Mouse (Mus musculus) forebrain, embryonic 11.5 days (tissue): ENCODE data around the gene Gm49339. TPM values are rescaled to one million over a fixed set of nuclear protein-coding genes. Genes with fewer than 3 reads are reported as not detected.
"Not testable (repeated sequence)": the region's sequence is repeated elsewhere in the genome, so short reads cannot be mapped to it uniquely, and the experiment has no call there.

Source experiments
- ATAC-seq: fragments of 200-750 bp; cut with Nextera tagmentation; replicated peaks from 2 replicates; pipeline ENCODE4 v1.8.0; 2017; ENCODE audit warnings: moderate TSS enrichment; ENCODE audit not compliant: low FRiP score
- DNase-seq: peaks from one replicate; pipeline ENCODE4 v3.0.0-alpha.2; 2017; ENCODE audit warnings: low spot score
- H3K27ac ChIP-seq: fragments of 300-500 bp; sonication (generic); 2 replicates; pipeline ENCODE4 v1.5.1; 2014; ENCODE audit warnings: low read depth, low read length
- H3K27me3 ChIP-seq: fragments of 300-500 bp; sonication (generic); 2 replicates; pipeline ENCODE4 v1.6.1; 2014; ENCODE audit warnings: mild to moderate bottlenecking, low read length, mixed read lengths; ENCODE audit not compliant: control insufficient read depth, insufficient read depth
- H3K36me3 ChIP-seq: fragments of 300-500 bp; sonication (generic); 2 replicates; pipeline ENCODE4 v1.6.1; 2014; ENCODE audit warnings: mild to moderate bottlenecking, low read length, moderate library complexity, mixed read lengths; ENCODE audit not compliant: control insufficient read depth, insufficient read depth
- H3K4me1 ChIP-seq: fragments of 300-500 bp; sonication (generic); replicated peaks from 2 replicates; pipeline ENCODE4 v1.6.1; 2014; ENCODE audit warnings: low read length, mixed read lengths; ENCODE audit not compliant: control insufficient read depth, insufficient read depth
- H3K4me2 ChIP-seq: fragments of 300-500 bp; sonication (generic); 2 replicates; pipeline ENCODE4 v1.6.1; 2014; ENCODE audit warnings: low read depth, mild to moderate bottlenecking, low read length, moderate library complexity, mixed read lengths; ENCODE audit not compliant: severe bottlenecking
- H3K4me3 ChIP-seq: fragments of 300-500 bp; sonication (generic); 2 replicates; pipeline ENCODE4 v1.5.1; 2014; ENCODE audit warnings: low read depth, low read length
- H3K9ac ChIP-seq: fragments of 300-500 bp; sonication (generic); 2 replicates; pipeline ENCODE4 v1.6.1; 2014; ENCODE audit warnings: low read length
- H3K9me3 ChIP-seq: fragments of 300-500 bp; sonication (generic); 2 replicates; pipeline ENCODE4 v1.6.1; 2016; ENCODE audit warnings: low read length, mixed read lengths; ENCODE audit not compliant: control insufficient read depth
- WGBS: fragments of 180-500 bp; shearing (Covaris S2); extraction: QIAGEN DNeasy Blood & Tissue Kit; methylation state at CpG from one replicate; pipeline ENCODE4 v1.1.7; 2014; 5-methylcytosine and 5-hydroxymethylcytosine counted together
- polyA plus RNA-seq: library from polyadenylated mRNA; unstranded; fragments of >200 nt; fragmentation: Nextera tagmentation; extraction: Ambion mirVana; gene quantifications from 2 replicates; pipeline ENCODE4 v1.2.1, GENCODE M21; 2014

Gm49339 gene
- polyA plus RNA-seq: not detected in 2 replicates

DNA sequence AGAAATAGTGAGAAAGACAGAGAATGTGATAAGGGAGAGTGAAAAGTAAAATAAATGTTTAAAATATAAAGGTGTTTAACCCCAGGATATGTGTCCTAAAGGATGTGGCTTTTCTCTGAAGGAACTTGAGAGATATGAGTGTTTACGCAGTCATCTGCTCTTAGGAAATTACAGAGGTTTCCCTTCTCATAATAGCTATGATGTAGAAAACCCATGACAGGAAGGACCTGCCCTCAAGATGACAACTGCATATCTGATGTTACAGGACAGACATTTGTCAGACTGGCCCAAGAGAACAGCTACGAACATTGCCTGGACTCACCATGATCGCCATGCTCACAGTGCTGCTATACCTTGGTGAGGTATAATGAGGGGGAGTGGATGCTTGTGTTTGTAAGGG, at the start of gene Gm49339, which contains the start of gene Lilr4b:
Gm49339 (plus strand) TSS at position 216 of the 400 bp plus-strand sequence.
Lilr4b (plus strand) TSS at position 236 of the 400 bp plus-strand sequence.
- not testable (repeated sequence) for H3K9me3 ChIP-seq, H3K36me3 ChIP-seq, ATAC-seq, H3K27me3 ChIP-seq, H3K4me3 ChIP-seq, H3K4me2 ChIP-seq, H3K27ac ChIP-seq, H3K4me1 ChIP-seq, H3K9ac ChIP-seq, DNase-seq
- 91% methylated on average over 1 of the region's 3 CpGs for whole genome bisulfite sequencing

DNA sequence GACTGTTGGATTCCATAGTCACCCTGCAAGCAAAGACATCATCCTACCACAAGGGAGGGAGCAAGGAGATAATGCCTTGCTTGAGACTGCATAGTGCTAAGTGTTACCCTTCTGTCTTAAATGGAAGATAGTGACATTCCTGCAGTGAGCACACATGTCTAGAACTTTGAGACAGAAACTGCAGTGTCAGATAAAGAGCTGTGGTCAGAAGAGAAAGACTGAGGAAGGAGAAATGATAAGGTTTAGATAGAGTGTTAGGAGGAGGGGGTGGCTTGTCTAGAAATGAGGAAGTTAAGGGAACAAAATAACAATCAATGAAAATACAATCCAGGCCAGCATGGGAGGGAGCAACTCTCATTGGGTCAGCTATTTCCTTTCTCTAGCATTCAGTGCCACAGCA, 47.5 kb upstream of the Gm49339 start:
- H3K4me3 ChIP-seq: no peak overlapping the region
- no peaks in the 10 kb centered on the region for H3K4me1 ChIP-seq
- H3K9me3 ChIP-seq: no peaks in the 10 kb centered on the region
- ATAC-seq (no peak), DNase-seq (no peak)
- H3K27ac ChIP-seq: no peak overlapping the region
- H3K4me2 ChIP-seq: no peak overlapping the region
- no peaks in the 10 kb centered on the region for H3K27me3 ChIP-seq
- no peak overlapping the region for H3K9ac ChIP-seq
- no peaks in the 10 kb centered on the region for H3K36me3 ChIP-seq

DNA sequence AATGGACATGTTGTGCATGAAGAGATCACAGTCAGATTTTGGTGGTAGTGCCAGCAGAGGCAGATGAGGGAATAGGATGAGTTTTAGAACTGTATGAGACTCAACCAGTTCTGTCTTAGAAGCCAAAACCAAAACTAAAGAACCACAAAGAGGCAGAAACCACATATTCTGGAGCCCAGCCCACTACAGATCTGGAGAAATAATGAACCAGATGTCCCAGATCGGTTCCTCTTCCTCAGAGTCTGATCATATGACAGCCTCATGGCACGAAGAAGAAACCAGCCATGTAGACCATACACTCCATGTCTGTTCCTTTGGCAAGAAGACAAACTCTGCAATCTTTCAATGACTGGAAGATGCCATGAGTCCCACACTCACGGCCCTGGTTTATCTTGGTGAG, 44.7 kb upstream of the Gm49339 start:
- no peak overlapping the region for H3K4me3 ChIP-seq
- DNase-seq (no peak), ATAC-seq (no peak)
- no peak overlapping the region for H3K27ac ChIP-seq
- H3K27me3 ChIP-seq: no peaks in the 10 kb centered on the region
- no peaks in the 10 kb centered on the region for H3K36me3 ChIP-seq
- no peaks in the 10 kb centered on the region for H3K9me3 ChIP-seq
- H3K4me2 ChIP-seq: no peak overlapping the region
- no peaks in the 10 kb centered on the region for H3K4me1 ChIP-seq
- WGBS: 86% methylated on average over 3 of the region's 3 CpGs
- H3K9ac ChIP-seq: no peak overlapping the region

DNA sequence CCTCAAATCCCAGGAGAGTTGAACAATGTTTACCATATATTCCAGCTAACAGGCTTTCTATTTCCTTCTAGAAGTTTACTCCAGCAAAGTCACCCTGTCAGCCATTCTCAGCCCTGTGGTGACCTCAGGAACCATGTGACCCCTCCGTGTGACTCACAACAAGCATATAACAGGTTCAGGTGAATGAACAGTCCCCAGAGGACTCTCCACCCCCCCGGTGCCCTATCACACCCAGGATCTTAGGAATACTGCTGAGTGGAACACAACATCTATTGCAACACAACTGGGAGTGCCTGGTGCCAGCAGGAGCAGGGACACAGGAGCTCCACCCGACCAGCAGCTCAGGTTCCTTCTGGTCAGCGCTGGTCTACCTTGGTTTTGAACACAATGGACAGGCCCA, 28.8 kb upstream of the Gm49339 start:
- H3K36me3 ChIP-seq: no peaks in the 10 kb centered on the region
- DNase-seq (no peak), ATAC-seq (no peak)
- no peaks in the 10 kb centered on the region for H3K27me3 ChIP-seq
- H3K4me2 ChIP-seq: no peak overlapping the region
- H3K9me3 ChIP-seq: no peaks in the 10 kb centered on the region
- 85% methylated on average over 4 of the region's 4 CpGs for WGBS
- H3K9ac ChIP-seq: no peak overlapping the region
- no peak overlapping the region for H3K4me3 ChIP-seq
- H3K27ac ChIP-seq: no peak overlapping the region
- H3K4me1 ChIP-seq: no peaks in the 10 kb centered on the region

DNA sequence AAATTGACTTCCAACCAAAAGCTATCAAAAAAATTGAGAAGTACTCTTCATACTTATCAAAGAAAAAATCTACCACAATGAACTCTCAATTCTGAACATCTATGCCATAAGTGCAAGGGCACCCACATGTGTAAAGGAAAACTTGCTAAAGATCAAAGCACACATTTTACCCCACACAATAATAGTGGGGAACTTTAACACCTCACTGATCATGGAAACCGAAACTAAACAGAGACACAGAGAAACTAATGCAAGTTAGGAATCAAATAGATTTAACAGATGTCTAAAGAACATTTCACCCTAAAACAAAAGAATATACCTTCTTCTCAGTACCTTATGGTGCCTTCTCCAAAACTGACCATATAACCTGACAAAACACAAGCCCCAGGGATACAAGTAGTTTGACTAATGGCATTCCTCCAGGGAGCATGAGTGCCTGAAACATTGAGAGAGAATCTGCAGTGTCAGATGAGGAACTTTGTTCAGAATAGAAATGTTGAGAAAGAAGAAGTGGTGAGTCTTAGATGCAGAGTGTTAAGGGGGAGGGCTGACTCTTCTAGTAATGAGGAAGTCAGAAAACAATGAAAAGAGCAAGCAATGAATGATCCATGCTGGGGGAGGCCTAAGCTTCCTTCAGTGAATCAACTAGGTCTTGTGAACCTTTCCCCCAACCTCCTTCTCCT, 26.7 kb upstream of the Gm49339 start:
- WGBS: 86% methylated on average over 1 of the region's 1 CpGs

DNA sequence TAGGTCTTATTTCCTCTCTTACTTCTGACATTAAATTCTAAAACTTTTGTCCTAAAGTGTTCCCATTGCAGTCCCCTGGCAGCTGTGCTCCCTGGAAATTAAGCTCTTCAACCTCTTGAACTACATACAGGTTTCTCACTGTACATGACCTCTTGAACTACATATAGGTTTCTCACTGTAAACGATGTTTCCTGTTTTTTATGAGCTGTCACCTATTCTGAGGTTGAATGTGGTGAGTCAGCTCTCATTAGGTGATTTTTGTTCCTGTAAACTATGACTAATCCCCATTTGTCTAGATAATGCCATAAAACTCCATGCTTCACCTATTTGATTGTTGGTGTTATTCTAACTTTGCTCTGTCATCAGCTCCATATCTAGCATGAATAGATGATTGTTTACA, 26.0 kb upstream of the Gm49339 start:
- no peaks in the 10 kb centered on the region for H3K9me3 ChIP-seq
- no peak overlapping the region for H3K4me3 ChIP-seq
- no peak overlapping the region for H3K4me2 ChIP-seq
- H3K27ac ChIP-seq: no peak overlapping the region
- H3K4me1 ChIP-seq: no peaks in the 10 kb centered on the region
- no peaks in the 10 kb centered on the region for H3K36me3 ChIP-seq
- H3K27me3 ChIP-seq: no peaks in the 10 kb centered on the region
- ATAC-seq (no peak), DNase-seq (no peak)
- H3K9ac ChIP-seq: no peak overlapping the region
- WGBS: 82% methylated on average over 1 of the region's 1 CpGs

More for the DNA sequence above, 26.7 kb upstream of the Gm49339 start:
- ATAC-seq: no peak
- Histone ChIP-seq H3K36me3 (no peaks in the 10 kb centered on the region), H3K4me3 (no peak overlapping the region), H3K27ac (no peak overlapping the region), H3K9ac (no peak overlapping the region), H3K4me2 (no peak overlapping the region), H3K4me1 (no peaks in the 10 kb centered on the region), H3K9me3 (no peaks in the 10 kb centered on the region), H3K27me3 (no peaks in the 10 kb centered on the region)
- no peak for DNase-seq

DNA sequence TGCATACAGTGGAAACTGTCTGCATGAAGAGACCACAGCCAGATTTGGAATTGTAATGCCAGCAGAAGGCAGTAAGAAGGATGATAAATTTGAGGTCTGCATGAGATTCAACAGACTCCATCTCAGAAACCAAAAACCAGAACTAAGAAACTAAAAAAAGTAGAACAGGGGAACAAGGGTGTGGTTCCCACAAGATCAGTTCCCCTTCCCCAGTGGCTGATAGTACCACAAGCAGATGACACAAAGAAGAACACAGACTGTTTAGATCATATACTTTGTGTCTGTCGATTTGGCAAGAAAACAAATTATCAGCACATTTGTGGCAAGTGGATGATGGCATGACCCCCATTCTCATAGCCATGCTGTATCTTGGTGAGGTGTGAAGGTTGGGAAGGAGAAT, 24.6 kb upstream of the Gm49339 start:
- Histone ChIP-seq H3K9me3 (no peaks in the 10 kb centered on the region), H3K4me3 (no peak overlapping the region), H3K4me2 (no peak overlapping the region), H3K4me1 (no peaks in the 10 kb centered on the region), H3K27ac (no peak overlapping the region), H3K27me3 (no peaks in the 10 kb centered on the region), H3K9ac (no peak overlapping the region), H3K36me3 (no peaks in the 10 kb centered on the region)
- no peak for DNase-seq
- WGBS: 83% methylated on average over 1 of the region's 1 CpGs
- no peak for ATAC-seq

DNA sequence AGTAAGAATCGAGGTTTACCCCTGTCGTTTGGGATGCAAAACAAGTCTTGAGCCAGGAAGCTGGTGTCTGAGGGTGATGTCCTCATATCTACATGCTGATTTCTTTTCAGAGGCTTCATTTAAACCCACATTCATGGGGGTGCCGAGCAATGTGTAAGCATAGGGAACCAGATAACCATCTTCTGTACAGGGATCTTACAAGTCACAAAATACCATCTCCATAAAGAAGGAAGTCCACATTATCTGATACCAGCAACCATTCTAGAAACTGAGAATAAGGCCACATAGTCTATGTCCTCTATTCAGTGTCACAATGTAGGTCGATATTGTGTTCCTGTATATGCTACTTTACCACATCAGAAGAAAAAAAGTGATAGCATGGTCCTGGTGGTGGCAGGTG, 24.0 kb upstream of the Gm49339 start:
- no peaks in the 10 kb centered on the region for H3K4me1 ChIP-seq
- H3K9me3 ChIP-seq: no peaks in the 10 kb centered on the region
- no peak overlapping the region for H3K4me3 ChIP-seq
- no peak overlapping the region for H3K9ac ChIP-seq
- no peaks in the 10 kb centered on the region for H3K27me3 ChIP-seq
- 82% methylated on average over 4 of the region's 4 CpGs for WGBS
- ATAC-seq (no peak), DNase-seq (no peak)
- no peaks in the 10 kb centered on the region for H3K36me3 ChIP-seq
- no peak overlapping the region for H3K27ac ChIP-seq
- no peak overlapping the region for H3K4me2 ChIP-seq

DNA sequence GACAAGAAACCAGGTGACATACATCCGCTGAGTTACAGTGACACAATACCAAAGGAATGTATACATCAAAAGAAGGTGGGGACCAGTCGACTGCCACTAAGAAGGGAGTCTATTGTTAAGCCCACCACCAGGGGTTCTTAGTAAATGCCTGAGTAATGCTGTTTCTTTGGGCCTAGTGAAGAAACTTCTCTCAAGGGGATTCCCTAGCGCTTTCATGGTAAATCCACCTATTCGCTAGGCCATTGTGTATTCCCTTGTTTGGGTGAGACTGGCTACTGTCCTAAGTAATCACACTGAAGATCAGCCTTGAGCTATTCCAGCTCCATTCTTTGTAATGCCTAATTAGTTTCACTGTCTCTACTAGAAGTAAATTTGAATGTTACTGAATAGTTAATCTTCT, 16.6 kb upstream of the Gm49339 start:
- H3K27me3 ChIP-seq: not testable (repeated sequence)

More for the DNA sequence above, 16.6 kb upstream of the Gm49339 start:
- not testable (repeated sequence) for ATAC-seq, H3K9ac ChIP-seq, H3K4me1 ChIP-seq, DNase-seq, H3K27ac ChIP-seq, H3K36me3 ChIP-seq, H3K4me2 ChIP-seq, H3K9me3 ChIP-seq, H3K4me3 ChIP-seq
- WGBS: 24% methylated on average over 4 of the region's 4 CpGs
